Mouse (Mus musculus): Measurements from ENCODE around the gene Lsamp. TPM values are rescaled to one million over a fixed set of nuclear protein-coding genes. Genes with fewer than 3 reads are reported as not detected.

Lsamp gene
- polyA plus RNA-seq, 1 experiment from 2014 or later: 10.0 TPM

DNA sequence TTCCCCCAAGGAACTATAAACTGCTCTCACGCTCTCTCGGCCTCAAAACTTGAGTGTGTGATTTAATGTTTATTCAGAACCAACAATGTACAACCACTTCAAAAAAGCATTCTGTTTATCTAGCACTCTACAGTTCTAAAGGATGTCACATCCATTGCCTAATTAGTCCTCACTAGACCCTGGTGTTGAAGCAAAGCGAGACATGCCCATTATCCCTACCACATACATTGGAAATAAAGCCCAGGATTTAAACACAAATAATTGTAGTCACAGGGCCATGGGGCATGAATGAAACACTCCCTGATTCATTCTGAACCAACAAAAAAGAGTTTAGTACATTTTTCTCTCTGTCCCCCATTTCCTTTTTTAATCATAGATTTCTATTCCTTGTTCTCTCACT, 1567.0 kb downstream of the Lsamp start:
- peaks cover 8% of the 10 kb centered on the region; the same call in 1 of the 2 replicates for H3K4me1 ChIP-seq
- WGBS: 67% methylated on average over 3 of the region's 3 CpGs

DNA sequence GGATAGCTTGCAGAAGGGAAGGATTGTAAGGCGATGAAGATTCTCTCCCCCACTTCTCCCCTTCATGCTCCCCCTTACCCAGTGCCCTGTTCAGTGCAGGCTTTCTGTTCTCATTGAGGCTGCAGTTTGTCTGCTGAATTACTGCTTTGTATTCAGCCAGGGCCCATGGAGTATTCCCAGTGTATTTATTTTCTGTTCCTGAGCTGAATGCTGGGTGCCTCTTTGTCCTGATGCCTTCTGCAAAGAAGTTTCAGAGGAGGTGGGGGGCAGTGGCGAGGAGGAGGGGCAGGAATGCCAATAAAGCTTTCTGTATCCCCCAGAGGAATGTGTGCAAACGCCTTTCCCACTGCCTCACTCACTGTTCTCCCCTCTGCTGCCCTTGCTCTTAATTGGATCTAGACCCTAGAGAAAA, 1567.7 kb downstream of the Lsamp start:
- H3K9ac ChIP-seq: no peak overlapping the region

More for the DNA sequence above, 1567.0 kb downstream of the Lsamp start:
- Histone ChIP-seq H3K9ac (no peak overlapping the region), H3K36me3 (no peaks in the 10 kb centered on the region), H3K27ac (no peak overlapping the region), H3K4me3 (no peak overlapping the region), H3K27me3 (no peaks in the 10 kb centered on the region), H3K4me2 (no peak overlapping the region), H3K9me3 (no peaks in the 10 kb centered on the region)
- no peak for ATAC-seq (ENCODE audit: insufficient number of reproducible peaks, low FRiP score, low TSS enrichment, low read depth)

DNA sequence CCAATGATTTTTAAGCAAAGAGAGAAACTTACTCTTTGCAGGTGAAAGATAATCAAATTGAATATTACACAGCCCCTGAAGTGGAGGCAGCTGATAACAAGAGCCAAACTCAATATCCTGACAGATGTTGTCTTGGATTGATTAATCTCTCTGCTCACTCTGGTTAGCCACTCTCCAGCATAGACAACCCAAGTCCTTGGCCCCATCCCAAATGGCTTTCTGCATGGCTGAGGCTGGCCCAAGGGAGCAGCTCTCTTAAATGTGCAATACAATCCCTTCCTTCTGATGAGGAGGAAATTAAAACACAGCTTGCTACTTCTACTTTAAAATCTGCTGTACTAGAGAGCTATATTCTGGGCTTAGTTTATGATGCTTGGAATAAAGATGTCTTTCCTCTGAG, 1572.9 kb downstream of the Lsamp start:
- ATAC-seq (ENCODE audit: insufficient number of reproducible peaks, low FRiP score, low TSS enrichment, low read depth): no peak
- Histone ChIP-seq H3K27ac (no peak overlapping the region), H3K36me3 (no peaks in the 10 kb centered on the region), H3K9me3 (no peaks in the 10 kb centered on the region), H3K4me1 (peaks cover under 1% of the 10 kb centered on the region; the same call in 1 of the 2 replicates), H3K4me3 (no peak overlapping the region), H3K27me3 (no peaks in the 10 kb centered on the region), H3K9ac (no peak overlapping the region), H3K4me2 (no peak overlapping the region)

More for the DNA sequence above, 1567.7 kb downstream of the Lsamp start:
- no peak for ATAC-seq (ENCODE audit: insufficient number of reproducible peaks, low FRiP score, low TSS enrichment, low read depth)
- Histone ChIP-seq H3K4me2 (no peak overlapping the region), H3K27ac (no peak overlapping the region), H3K9me3 (no peaks in the 10 kb centered on the region), H3K27me3 (no peaks in the 10 kb centered on the region), H3K4me1 (peaks cover 8% of the 10 kb centered on the region; the same call in 1 of the 2 replicates), H3K4me3 (no peak overlapping the region), H3K36me3 (no peaks in the 10 kb centered on the region)
- 19% methylated on average over 3 of the region's 3 CpGs for WGBS

DNA sequence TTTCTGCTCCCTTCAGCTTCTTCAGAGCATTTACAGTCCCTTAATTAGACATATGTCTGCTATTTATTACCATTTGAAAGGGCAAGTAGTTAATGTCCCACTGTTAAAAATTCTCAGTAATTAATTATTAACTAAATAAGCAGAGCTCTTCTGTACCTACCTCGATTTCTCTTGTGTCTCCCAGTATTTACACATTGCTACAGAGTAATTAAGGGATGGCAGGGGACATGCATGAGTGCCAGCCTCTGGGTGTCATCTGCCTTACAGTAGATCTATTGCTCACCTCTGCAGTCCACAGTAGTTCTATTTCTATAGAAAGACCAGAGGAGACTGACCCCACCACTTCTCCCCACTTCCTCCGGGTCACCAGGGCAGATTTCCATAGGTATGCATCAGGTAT, 1581.1 kb downstream of the Lsamp start:
- 54% methylated on average over 2 of the region's 2 CpGs for WGBS
- H3K4me2 ChIP-seq: no peak overlapping the region
- H3K36me3 ChIP-seq: no peaks in the 10 kb centered on the region
- no peak overlapping the region for H3K9ac ChIP-seq
- no peaks in the 10 kb centered on the region for H3K27me3 ChIP-seq
- no peak overlapping the region for H3K27ac ChIP-seq
- no peaks in the 10 kb centered on the region for H3K9me3 ChIP-seq
- no peaks in the 10 kb centered on the region for H3K4me1 ChIP-seq
- ATAC-seq (ENCODE audit: insufficient number of reproducible peaks, low FRiP score, low TSS enrichment, low read depth): no peak
- no peak overlapping the region for H3K4me3 ChIP-seq

DNA sequence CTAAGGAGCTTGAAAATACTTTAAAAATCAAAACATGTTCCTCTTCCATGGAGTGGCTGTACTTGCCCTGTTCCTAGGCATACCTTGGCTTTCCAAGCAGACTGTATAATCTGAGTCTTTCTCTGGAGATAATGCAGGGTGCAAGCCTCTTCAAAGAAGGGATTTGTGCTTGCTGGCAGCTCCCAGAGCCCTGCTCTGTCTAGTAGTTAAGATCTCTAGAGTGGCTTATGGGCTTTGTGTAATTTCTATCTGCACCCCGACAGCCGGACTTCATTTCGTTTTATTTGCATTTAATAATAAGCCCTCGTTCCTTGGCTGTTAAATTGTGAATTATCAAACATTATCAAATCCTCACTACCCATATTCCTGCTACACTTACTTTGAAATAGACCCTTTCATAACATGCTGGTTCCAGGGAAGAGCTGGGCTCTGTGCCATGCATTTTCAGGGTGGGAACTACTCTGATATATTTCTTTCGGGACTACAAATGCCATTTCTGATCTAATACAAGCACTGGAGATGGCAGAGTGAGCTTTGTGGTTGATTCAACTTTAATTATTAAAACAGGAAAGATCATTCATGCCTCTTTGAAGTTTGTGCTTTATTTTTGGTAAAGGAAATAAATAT, 1604.6 kb downstream of the Lsamp start:
- Histone ChIP-seq H3K9ac (no peak overlapping the region), H3K4me2 (no peak overlapping the region), H3K4me1 (no peaks in the 10 kb centered on the region), H3K27me3 (no peaks in the 10 kb centered on the region), H3K36me3 (no peaks in the 10 kb centered on the region), H3K27ac (no peak overlapping the region), H3K4me3 (no peak overlapping the region), H3K9me3 (no peaks in the 10 kb centered on the region)
- no peak for ATAC-seq (ENCODE audit: insufficient number of reproducible peaks, low FRiP score, low TSS enrichment, low read depth)
- WGBS: 72% methylated on average over 5 of the region's 5 CpGs

DNA sequence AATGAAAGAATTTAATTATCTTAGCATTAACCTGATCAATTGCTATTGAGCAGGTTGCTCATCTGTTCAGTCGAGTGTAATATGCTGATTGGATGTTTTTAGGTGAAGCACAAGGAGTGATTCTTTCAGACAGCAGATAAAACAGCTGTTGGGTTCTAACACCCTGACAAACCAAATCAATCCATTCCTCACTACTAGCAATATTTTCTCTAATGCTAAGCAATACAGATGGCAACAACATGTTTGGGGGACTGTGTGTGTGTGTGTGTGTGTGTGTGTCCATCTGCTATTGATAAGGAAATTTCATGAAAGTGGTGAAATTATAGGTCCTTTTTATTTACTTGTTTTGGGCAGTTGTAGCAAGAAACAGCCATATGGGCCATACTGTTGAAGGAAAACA, 1628.1 kb downstream of the Lsamp start:
- no peak overlapping the region for H3K27ac ChIP-seq
- H3K9ac ChIP-seq: no peak overlapping the region
- WGBS: 67% methylated on average over 1 of the region's 1 CpGs
- no peak for ATAC-seq (ENCODE audit: insufficient number of reproducible peaks, low FRiP score, low TSS enrichment, low read depth)
- H3K36me3 ChIP-seq: no peaks in the 10 kb centered on the region
- H3K4me2 ChIP-seq: no peak overlapping the region
- no peaks in the 10 kb centered on the region for H3K27me3 ChIP-seq
- H3K4me1 ChIP-seq: no peaks in the 10 kb centered on the region
- no peaks in the 10 kb centered on the region for H3K9me3 ChIP-seq
- no peak overlapping the region for H3K4me3 ChIP-seq

DNA sequence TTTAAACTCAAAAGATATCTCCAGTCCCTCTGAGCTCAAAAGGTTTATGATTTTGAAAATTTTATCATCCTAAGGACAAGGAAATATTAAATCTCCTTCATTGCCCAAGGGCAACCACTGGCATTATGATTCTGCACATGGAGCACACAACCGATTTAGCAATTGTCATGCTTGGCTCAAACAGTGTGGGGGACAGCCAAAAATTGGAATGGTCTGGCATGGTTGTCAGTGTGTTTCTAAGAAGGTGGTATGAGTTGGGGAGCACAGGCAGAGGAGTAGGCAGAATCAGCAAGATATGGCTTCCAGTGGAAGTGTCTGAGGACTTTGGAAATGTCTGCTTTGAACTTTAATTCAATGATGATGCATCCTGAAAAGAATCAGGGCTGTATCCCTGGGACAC, 1639.7 kb downstream of the Lsamp start:
- Histone ChIP-seq H3K9ac (no peak overlapping the region), H3K27ac (no peak overlapping the region), H3K36me3 (no peaks in the 10 kb centered on the region), H3K4me1 (no peaks in the 10 kb centered on the region), H3K9me3 (no peaks in the 10 kb centered on the region), H3K4me3 (no peak overlapping the region), H3K27me3 (no peaks in the 10 kb centered on the region), H3K4me2 (no peak overlapping the region)
- WGBS: 68% methylated on average over 1 of the region's 1 CpGs
- no peak for ATAC-seq (ENCODE audit: insufficient number of reproducible peaks, low FRiP score, low TSS enrichment, low read depth)

DNA sequence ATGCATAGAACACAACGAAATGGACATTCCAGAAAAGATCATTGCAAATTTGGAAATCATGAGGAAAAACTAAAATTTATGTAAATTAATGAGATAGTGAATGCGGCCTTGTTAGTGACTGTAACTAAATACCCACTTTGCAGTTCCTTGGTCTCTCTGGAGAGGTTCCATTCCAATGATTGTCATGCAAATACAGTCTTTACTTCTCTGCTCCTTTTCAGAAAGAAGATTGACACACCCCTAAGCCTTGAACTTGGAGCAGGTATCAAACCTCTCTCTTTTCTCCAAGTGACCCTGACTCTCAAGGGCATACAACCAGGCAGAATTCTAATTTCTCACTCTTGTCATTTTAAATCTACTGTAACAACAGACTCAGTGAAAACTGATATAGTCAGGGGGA, 1649.7 kb downstream of the Lsamp start:
- H3K27ac ChIP-seq: no peak overlapping the region
- no peak for ATAC-seq (ENCODE audit: insufficient number of reproducible peaks, low FRiP score, low TSS enrichment, low read depth)
- 50% methylated on average over 2 of the region's 2 CpGs for WGBS
- H3K4me3 ChIP-seq: no peak overlapping the region
- H3K4me1 ChIP-seq: no peaks in the 10 kb centered on the region
- no peaks in the 10 kb centered on the region for H3K36me3 ChIP-seq
- no peaks in the 10 kb centered on the region for H3K27me3 ChIP-seq
- no peak overlapping the region for H3K4me2 ChIP-seq
- no peaks in the 10 kb centered on the region for H3K9me3 ChIP-seq
- H3K9ac ChIP-seq: no peak overlapping the region

DNA sequence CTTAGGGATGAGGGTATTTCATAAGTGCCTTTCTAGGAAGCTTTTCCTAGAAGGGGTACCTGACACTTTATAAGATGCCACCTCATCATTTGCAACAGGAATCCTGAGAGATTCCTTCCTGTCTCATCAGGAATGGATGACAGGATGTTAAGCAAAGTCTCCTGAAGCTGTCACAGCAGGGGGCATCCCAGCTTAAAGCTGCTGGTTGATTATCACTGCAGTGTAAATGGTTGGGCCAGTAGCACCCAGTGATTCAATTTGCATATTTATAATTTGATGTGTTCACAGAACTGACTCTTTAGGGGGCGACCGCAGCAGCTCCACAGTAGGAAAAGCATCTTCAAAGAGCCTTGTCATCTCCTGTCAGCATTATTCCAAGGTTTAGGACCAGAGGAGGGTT, 1656.7 kb downstream of the Lsamp start:
- Histone ChIP-seq H3K9me3 (no peaks in the 10 kb centered on the region), H3K9ac (no peak overlapping the region), H3K27me3 (no peaks in the 10 kb centered on the region), H3K36me3 (no peaks in the 10 kb centered on the region), H3K4me3 (no peak overlapping the region), H3K4me1 (no peaks in the 10 kb centered on the region; the same call in 1 of the 2 replicates), H3K27ac (no peak overlapping the region), H3K4me2 (no peak overlapping the region)
- no peak for ATAC-seq (ENCODE audit: insufficient number of reproducible peaks, low FRiP score, low TSS enrichment, low read depth)
- WGBS: 68% methylated on average over 2 of the region's 2 CpGs

DNA sequence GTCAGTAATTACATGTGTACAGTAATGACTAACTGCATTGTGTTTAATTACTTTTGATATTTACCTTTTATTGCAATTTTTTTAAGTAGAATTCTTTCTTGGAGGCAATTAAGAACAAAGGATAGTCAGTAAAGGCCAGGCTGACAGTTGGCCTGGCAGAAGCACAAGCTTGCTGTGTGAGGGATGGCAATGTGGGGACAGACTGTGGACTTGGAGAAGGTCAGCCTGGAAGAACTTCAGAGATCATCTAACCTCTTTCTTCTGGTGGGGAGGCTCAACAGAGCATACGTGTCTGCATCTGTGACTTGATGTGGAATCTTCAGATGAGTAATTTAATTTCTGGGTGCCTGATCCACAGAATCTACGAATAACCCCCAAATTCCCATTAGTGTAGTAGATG, 1669.1 kb downstream of the Lsamp start:
- no peak overlapping the region for H3K27ac ChIP-seq
- no peak overlapping the region for H3K9ac ChIP-seq
- no peaks in the 10 kb centered on the region for H3K36me3 ChIP-seq
- H3K4me2 ChIP-seq: no peak overlapping the region
- ATAC-seq (ENCODE audit: insufficient number of reproducible peaks, low FRiP score, low TSS enrichment, low read depth): no peak
- no peaks in the 10 kb centered on the region for H3K9me3 ChIP-seq
- H3K4me1 ChIP-seq: no peaks in the 10 kb centered on the region
- WGBS: 82% methylated on average over 2 of the region's 2 CpGs
- H3K27me3 ChIP-seq: no peaks in the 10 kb centered on the region
- no peak overlapping the region for H3K4me3 ChIP-seq

DNA sequence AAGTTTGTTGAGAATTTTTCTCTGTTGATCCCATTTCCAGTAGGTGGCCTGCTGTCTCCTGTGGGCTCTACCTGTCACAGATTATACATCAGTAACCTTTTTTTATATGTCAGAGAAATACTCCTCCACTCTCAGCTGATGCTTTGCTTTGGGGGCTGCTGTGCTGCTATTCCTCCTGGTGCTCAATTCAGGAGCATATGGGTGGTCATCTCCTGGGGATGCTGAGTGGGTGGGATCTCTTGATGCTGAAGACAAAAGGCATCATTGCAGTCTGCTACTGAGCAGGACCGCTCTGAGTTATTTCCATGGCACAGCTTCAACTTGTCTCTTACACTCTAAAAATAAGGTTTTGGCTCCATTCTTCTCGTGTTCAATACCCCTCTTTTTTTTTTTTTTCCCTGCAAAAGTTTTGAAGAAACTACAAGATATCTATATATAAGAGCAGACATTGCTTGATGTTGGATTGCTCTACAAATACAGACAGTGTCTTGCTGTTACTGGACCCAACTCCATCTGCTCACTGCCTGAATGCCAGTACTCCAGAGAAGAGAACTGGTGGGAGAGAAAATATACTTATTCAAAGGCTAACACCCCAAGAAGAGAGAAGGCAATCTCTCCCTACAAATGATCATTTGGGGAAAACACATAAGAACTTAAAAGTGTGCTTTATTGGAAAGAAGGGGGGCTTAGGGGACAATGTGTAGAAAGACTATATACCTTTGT, 1690.3 kb downstream of the Lsamp start:
- no peaks in the 10 kb centered on the region for H3K36me3 ChIP-seq
- 81% methylated on average over 2 of the region's 2 CpGs for WGBS
- no peak overlapping the region for H3K27ac ChIP-seq
- H3K4me2 ChIP-seq: no peak overlapping the region
- H3K9ac ChIP-seq: no peak overlapping the region
- no peaks in the 10 kb centered on the region for H3K9me3 ChIP-seq
- H3K4me1 ChIP-seq: no peaks in the 10 kb centered on the region
- H3K4me3 ChIP-seq: no peak overlapping the region
- no peak for ATAC-seq (ENCODE audit: insufficient number of reproducible peaks, low FRiP score, low TSS enrichment, low read depth)
- H3K27me3 ChIP-seq: no peaks in the 10 kb centered on the region

DNA sequence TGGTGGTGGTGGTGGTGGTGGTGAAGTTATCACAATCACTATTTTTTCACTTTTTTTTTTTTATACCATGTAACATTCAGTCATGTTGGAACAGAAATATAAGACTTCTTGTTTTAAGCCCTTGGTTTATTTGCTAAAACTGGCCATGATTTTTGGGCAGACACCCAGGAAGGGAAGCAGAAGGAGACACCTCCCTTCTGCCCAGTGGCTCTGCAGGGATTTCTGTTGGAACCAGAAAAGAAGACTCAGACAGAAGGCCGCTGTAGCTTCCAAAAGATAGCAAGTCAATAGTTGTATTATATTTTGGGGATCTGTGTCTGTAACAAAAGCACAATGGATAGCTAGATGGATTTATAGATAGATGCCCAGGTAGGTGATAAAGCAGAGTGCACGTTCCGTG, 1691.6 kb downstream of the Lsamp start:
- Histone ChIP-seq H3K4me3 (no peak overlapping the region), H3K4me1 (no peaks in the 10 kb centered on the region), H3K36me3 (no peaks in the 10 kb centered on the region), H3K9me3 (no peaks in the 10 kb centered on the region), H3K27me3 (no peaks in the 10 kb centered on the region), H3K27ac (no peak overlapping the region), H3K4me2 (no peak overlapping the region), H3K9ac (no peak overlapping the region)
- 85% methylated on average over 3 of the region's 3 CpGs for WGBS
- ATAC-seq (ENCODE audit: insufficient number of reproducible peaks, low FRiP score, low TSS enrichment, low read depth): no peak

All from limb, embryonic 15.5 days (tissue).